Mouse (Mus musculus): Measurements from ENCODE around the gene Spock1. TPM values are rescaled to one million over a fixed set of nuclear protein-coding genes. Genes with fewer than 3 reads are reported as not detected.

Spock1 gene
- total and polyA plus RNA-seq, 3 experiments: not detected

DNA sequence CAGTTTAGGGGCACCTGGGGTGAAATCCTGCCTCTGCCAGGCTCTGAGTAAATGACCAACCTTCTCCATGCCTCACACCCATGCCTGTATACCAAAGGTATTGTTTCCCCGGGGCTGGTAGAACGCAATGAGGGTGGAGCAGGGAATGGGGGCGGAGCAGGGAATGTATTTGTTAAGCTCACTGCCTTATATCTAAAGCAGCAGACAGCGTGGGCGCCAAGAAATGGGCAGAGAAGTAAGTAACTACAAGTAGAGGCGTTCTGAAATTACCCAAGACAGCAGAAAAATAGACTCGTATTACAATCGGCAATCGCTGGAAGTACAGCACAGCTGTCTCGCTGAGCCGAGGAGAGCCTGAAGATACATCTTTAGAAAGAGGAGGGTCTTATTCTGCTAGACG, 125.2 kb downstream of the Spock1 start:
- DNase-seq (ENCODE audit: extremely low read depth): no peak
- peaks cover 82% of the 10 kb centered on the region for H3K9me3 ChIP-seq (replicated peaks; ENCODE audit: low read length)

DNA sequence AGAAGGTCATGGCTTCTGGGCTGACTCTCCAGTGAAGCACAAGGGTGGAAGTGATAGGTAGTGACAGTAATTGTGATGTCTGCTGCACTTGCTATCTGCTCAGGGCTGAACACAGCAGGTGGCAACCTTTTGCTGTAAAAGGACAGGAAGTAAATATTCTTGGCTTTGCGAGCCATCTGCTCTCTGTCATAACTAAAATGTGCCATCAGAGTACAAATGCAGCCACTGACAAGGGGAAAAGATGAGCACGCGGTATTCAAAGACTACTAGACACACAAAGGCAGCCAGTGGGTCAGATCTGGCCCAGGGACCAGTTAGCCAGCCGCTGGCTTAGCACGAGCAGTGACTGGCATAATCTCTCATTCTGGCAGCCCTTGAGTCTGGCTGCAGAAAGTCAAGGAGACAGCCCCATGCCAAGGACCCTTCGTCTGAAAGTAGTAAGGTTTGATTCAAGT, 126.0 kb downstream of the Spock1 start:
- Histone ChIP-seq H3K4me3 (replicated peaks in 1 of 3; ENCODE audit: low read depth in 2 of 3, low read length in 2 of 3, poor library complexity in 1 of 3) (no peak overlapping the region), H3K9me3 (replicated peaks; ENCODE audit: low read length) (peaks cover 82% of the 10 kb centered on the region), H3K36me3 (replicated peaks in 1 of 2; ENCODE audit: control insufficient read depth in 1 of 2, insufficient read depth in 1 of 2, low read length in 1 of 2) (no peaks in the 10 kb centered on the region), H3K4me2 (ENCODE audit: insufficient read depth, low read depth, poor library complexity, severe bottlenecking) (no peak overlapping the region), H3K79me2 (replicated peaks; ENCODE audit: control insufficient read depth, extremely low read depth, insufficient read depth, poor library complexity, severe bottlenecking) (no peaks in the 10 kb centered on the region), H3K27ac (ENCODE audit: insufficient read depth, low read depth) (no peak overlapping the region), H3K27me3 (replicated peaks) (no peaks in the 10 kb centered on the region), H3K9ac (ENCODE audit: insufficient read depth, low read depth) (no peak overlapping the region), H3K4me1 (ENCODE audit: control insufficient read depth in 1 of 2, insufficient read depth in 2 of 2) (no peaks in the 10 kb centered on the region)
- in situ Hi-C loops (cut with MboI; ENCODE audit: low pct_ligation_motif_present, low pct_unique_long_range_greater_than_20kb, low sequenced_read_pairs) (no loop called here), dilution Hi-C loops (cut with MboI; ENCODE audit: extremely low pct_ligation_motif_present, extremely low pct_unique_long_range_greater_than_20kb, low sequenced_read_pairs) (no loop called here)
- no peak for TF ChIP-seq TBP (conservative IDR thresholded peaks at IDR 0.05; ENCODE audit: low read depth, low read length)
- no peak for TF ChIP-seq ELF1 (IDR thresholded peaks at IDR 0.05; ENCODE audit: low read depth, low read length)
- TF ChIP-seq SIN3A (IDR thresholded peaks at IDR 0.05; ENCODE audit: low read length): no peak
- no peak for TF ChIP-seq POLR2AphosphoS2 (IDR thresholded peaks at IDR 0.05; ENCODE audit: low read depth, low read length)
- no peak for TF ChIP-seq MAFK (IDR thresholded peaks at IDR 0.05; ENCODE audit: insufficient replicate concordance, low read length)
- TF ChIP-seq TCF12 (IDR thresholded peaks at IDR 0.05; ENCODE audit: low read depth, low read length): no peak
- no peak for TF ChIP-seq MAZ (IDR thresholded peaks at IDR 0.05; ENCODE audit: low read depth, low read length)
- TF ChIP-seq MYC (IDR thresholded peaks at IDR 0.05; ENCODE audit: low read depth, low read length): no peak
- no peak for TF ChIP-seq USF1 (IDR thresholded peaks at IDR 0.05; ENCODE audit: low read depth, low read length)
- TF ChIP-seq BHLHE40 (IDR thresholded peaks at IDR 0.05; ENCODE audit: low read depth, low read length): no peak
- no peak for TF ChIP-seq ZKSCAN1 (IDR thresholded peaks at IDR 0.05; ENCODE audit: borderline replicate concordance, low read depth, low read length)
- no peak for TF ChIP-seq EP300 (IDR thresholded peaks at IDR 0.05; ENCODE audit: low read length)
- TF ChIP-seq USF2 (conservative IDR thresholded peaks at IDR 0.05; ENCODE audit: low read depth, low read length): no peak
- no peak for TF ChIP-seq HCFC1 (IDR thresholded peaks at IDR 0.05; ENCODE audit: low read depth, low read length)
- TF ChIP-seq MAX (IDR thresholded peaks at IDR 0.05; ENCODE audit: low read length): no peak
- no peak for TF ChIP-seq ZMIZ1 (IDR thresholded peaks at IDR 0.05; ENCODE audit: low read depth, low read length)
- TF ChIP-seq JUN (IDR thresholded peaks at IDR 0.05; ENCODE audit: insufficient read depth, low read depth, low read length): no peak
- no peak for TF ChIP-seq ZC3H11A (IDR thresholded peaks at IDR 0.05; ENCODE audit: low read depth, low read length)
- TF ChIP-seq SMC3 (IDR thresholded peaks at IDR 0.05; ENCODE audit: low read depth, low read length): no peak
- no peak for TF ChIP-seq POLR2A (IDR thresholded peaks at IDR 0.05; ENCODE audit: low read depth, low read length)
- DNase-seq (ENCODE audit: extremely low read depth): no peak

More for the DNA sequence above, 125.2 kb downstream of the Spock1 start:
- dilution Hi-C loops (cut with MboI; ENCODE audit: extremely low pct_ligation_motif_present, extremely low pct_unique_long_range_greater_than_20kb, low sequenced_read_pairs) (no loop called here), in situ Hi-C loops (cut with MboI; ENCODE audit: low pct_ligation_motif_present, low pct_unique_long_range_greater_than_20kb, low sequenced_read_pairs) (no loop called here)
- Histone ChIP-seq H3K79me2 (replicated peaks; ENCODE audit: control insufficient read depth, extremely low read depth, insufficient read depth, poor library complexity, severe bottlenecking) (no peaks in the 10 kb centered on the region), H3K9ac (ENCODE audit: insufficient read depth, low read depth) (no peak overlapping the region), H3K27ac (ENCODE audit: insufficient read depth, low read depth) (no peak overlapping the region), H3K4me1 (ENCODE audit: control insufficient read depth in 1 of 2, insufficient read depth in 2 of 2) (no peaks in the 10 kb centered on the region), H3K27me3 (replicated peaks) (no peaks in the 10 kb centered on the region), H3K4me2 (ENCODE audit: insufficient read depth, low read depth, poor library complexity, severe bottlenecking) (no peak overlapping the region), H3K4me3 (replicated peaks in 1 of 3; ENCODE audit: low read depth in 2 of 3, low read length in 2 of 3, poor library complexity in 1 of 3) (no peak overlapping the region), H3K36me3 (replicated peaks in 1 of 2; ENCODE audit: control insufficient read depth in 1 of 2, insufficient read depth in 1 of 2, low read length in 1 of 2) (no peaks in the 10 kb centered on the region)
- TF ChIP-seq ZNF384 (IDR thresholded peaks at IDR 0.05; ENCODE audit: low read depth, low read length) (no peak), TCF12 (IDR thresholded peaks at IDR 0.05; ENCODE audit: low read depth, low read length) (no peak), MYC (IDR thresholded peaks at IDR 0.05; ENCODE audit: low read depth, low read length) (no peak), USF2 (conservative IDR thresholded peaks at IDR 0.05; ENCODE audit: low read depth, low read length) (no peak), MEF2A (IDR thresholded peaks at IDR 0.05; ENCODE audit: borderline replicate concordance, low read depth, low read length) (no peak), CHD2 (IDR thresholded peaks at IDR 0.05; ENCODE audit: low read length) (no peak)
